Mouse (Mus musculus): ENCODE measurements around the gene Tmem235.
"Not testable (repeated sequence)": the region's sequence is repeated elsewhere in the genome, so short reads cannot be mapped to it uniquely, and the experiment has no call there.

Tmem235 gene

GRCm38 (mm10) chr11:117832086-117832969, 28.2 kb upstream of the Tmem235 start:
- DNase-seq (ENCODE audit: low spot score in 2 of 2), result peak; percentile 36 to 69

- DNase-seq (ENCODE audit: low spot score in 2 of 2), result not testable (repeated sequence)
Measured at GRCm38 (mm10) chr11:117833509-117833908, 27.0 kb upstream of the Tmem235 start.

- no peak for DNase-seq (ENCODE audit: low spot score in 2 of 2)
Measured at GRCm38 (mm10) chr11:117834086-117834485, 26.5 kb upstream of the Tmem235 start.

GRCm38 (mm10) chr11:117836306-117836705, 24.2 kb upstream of the Tmem235 start:
- DNase-seq (ENCODE audit: low spot score in 2 of 2), result no peak

GRCm38 (mm10) chr11:117838572-117838971, 22.0 kb upstream of the Tmem235 start:
- no peak for DNase-seq (ENCODE audit: low spot score in 2 of 2)

GRCm38 (mm10) chr11:117839021-117839420, 21.5 kb upstream of the Tmem235 start:
- DNase-seq (ENCODE audit: low spot score in 2 of 2), result no peak

GRCm38 (mm10) chr11:117840910-117841309, 19.6 kb upstream of the Tmem235 start:
- DNase-seq (ENCODE audit: low spot score in 2 of 2), result no peak

- no peak for DNase-seq (ENCODE audit: low spot score in 2 of 2)
Measured at GRCm38 (mm10) chr11:117843434-117843833, 17.1 kb upstream of the Tmem235 start.

- DNase-seq (ENCODE audit: low spot score in 2 of 2), result no peak
Measured at GRCm38 (mm10) chr11:117844997-117845396, 15.6 kb upstream of the Tmem235 start.

- DNase-seq (ENCODE audit: low spot score in 2 of 2), result no peak
Measured at GRCm38 (mm10) chr11:117845651-117846050, 14.9 kb upstream of the Tmem235 start.

- DNase-seq (ENCODE audit: low spot score in 2 of 2), result no peak
Measured at GRCm38 (mm10) chr11:117846640-117847039, 13.9 kb upstream of the Tmem235 start.

- DNase-seq (ENCODE audit: low spot score in 2 of 2), result no peak
Measured at GRCm38 (mm10) chr11:117847593-117848215, 12.8 kb upstream of the Tmem235 start.

- no peak for DNase-seq (ENCODE audit: low spot score in 2 of 2)
Measured at GRCm38 (mm10) chr11:117848271-117848984, 12.1 kb upstream of the Tmem235 start.

- DNase-seq (ENCODE audit: low spot score in 2 of 2), result peak; percentile 89 to 97
Measured at GRCm38 (mm10) chr11:117848985-117849671, 11.4 kb upstream of the Tmem235 start, which contains the start of gene Birc5. Gene Birc5, plus strand, starts transcription at chr11:117849251.

- DNase-seq (ENCODE audit: low spot score in 2 of 2), result no peak
Measured at GRCm38 (mm10) chr11:117852875-117853274, 7.7 kb upstream of the Tmem235 start.

- no peak for DNase-seq (ENCODE audit: low spot score in 2 of 2)
Measured at GRCm38 (mm10) chr11:117854241-117854640, 6.3 kb upstream of the Tmem235 start.

- no peak for DNase-seq (ENCODE audit: low spot score in 2 of 2)
Measured at GRCm38 (mm10) chr11:117855360-117855759, 5.2 kb upstream of the Tmem235 start.

GRCm38 (mm10) chr11:117855975-117856374, 4.6 kb upstream of the Tmem235 start:
- DNase-seq (ENCODE audit: low spot score in 2 of 2), result no peak

- DNase-seq (ENCODE audit: low spot score in 2 of 2), result no peak
Measured at GRCm38 (mm10) chr11:117857462-117857861, 3.1 kb upstream of the Tmem235 start.

- DNase-seq (ENCODE audit: low spot score in 2 of 2), result no peak
Measured at GRCm38 (mm10) chr11:117858392-117858791, 2.2 kb upstream of the Tmem235 start.

GRCm38 (mm10) chr11:117863174-117863856, 2.8 kb downstream of the Tmem235 start:
- DNase-seq (ENCODE audit: low spot score in 2 of 2), result no peak
